20 mouse cellular contexts compared by ENCODE assay signal in the genomic region with DNA sequence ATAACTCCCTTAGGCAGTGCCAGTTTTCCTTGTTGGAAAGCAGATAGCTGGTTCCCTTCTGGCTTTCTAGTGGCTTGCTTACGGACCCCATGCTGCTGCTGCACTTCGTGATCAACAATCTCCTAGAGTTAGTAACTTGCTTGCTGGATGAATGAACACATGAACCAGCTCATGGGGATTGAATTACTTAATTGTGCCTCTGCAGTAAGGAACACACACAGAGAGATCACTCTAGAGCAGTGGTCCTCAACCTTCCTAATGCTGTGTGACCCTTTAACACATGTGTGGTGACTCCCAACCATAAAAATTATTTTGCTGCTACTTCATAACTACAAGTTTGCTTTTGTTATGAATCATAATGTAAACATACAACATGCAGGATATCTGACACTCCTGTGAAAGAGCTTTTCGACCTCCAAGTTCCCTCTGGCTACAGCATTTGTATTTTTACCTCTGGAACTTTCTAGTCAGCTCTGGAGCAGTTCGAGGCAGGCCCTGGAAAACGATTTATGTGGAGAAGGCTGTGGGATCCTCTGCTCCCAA. TPM values are rescaled to one million over a fixed set of nuclear protein-coding genes. Genes with fewer than 3 reads are reported as not detected.
DNase-seq lines count a peak whose midpoint lies in the region; ATAC-seq and TF ChIP-seq lines count a peak whose summit lies in the region.
"Had no signal": no experiment of that assay in that cellular context is flagged by ENCODE, and none has a peak within 500 bp of the region (broad histone marks: within the 10 kb centered on the region; RNA-seq: fewer than 3 reads in every experiment).

No protein-coding gene starts in this region.

- H3K27me3 ChIP-seq in spleen, adult 2 months (ENCODE audit: control insufficient read depth, insufficient read depth, low read length): no peaks in the 10 kb centered on the region
- H3K27me3 ChIP-seq in Patski: no peaks in the 10 kb centered on the region
- H3K27me3 ChIP-seq: heart, embryonic 15.5 days; hindbrain, embryonic 15.5 days had no signal

- no peak overlapping the region for H3K4me3 ChIP-seq in spleen, adult 2 months (ENCODE audit: extremely low read depth, insufficient read depth, insufficient read length)
- H3K4me3 ChIP-seq: embryonic facial prominence, embryonic 10.5 days; erythroblast, embryonic 14.5 days; forebrain, embryonic 10.5 days; gastrocnemius, adult 2 months; heart, adult 2 months; heart, embryonic 15.5 days; hindbrain, embryonic 15.5 days had no signal

- 81% methylated on average over 5 of the region's 5 CpGs for WGBS in spleen, adult 2 months

- in situ Hi-C loops in Patski (cut with MboI; ENCODE audit: low pct_unique_long_range_greater_than_20kb): no loop called here

- CTCF ChIA-PET in Patski (lab: Charles Lee): interaction anchor here (0.8 to 2.1 kb wide), 9 partner anchors 9 to 93 kb away, joined by 3 to 7 read pairs (median 3); no protein-coding TSS in a partner anchor

- intact Hi-C loops in heart, postnatal 14 days (cut with DNase I): no loop called here

- no peak for TF ChIP-seq POLR2A in spleen, adult 2 months (IDR thresholded peaks at IDR 0.05; ENCODE audit: low read depth, low read length)

- no peak for TF ChIP-seq CTCF in spleen, adult 2 months (IDR thresholded peaks at IDR 0.05; ENCODE audit: extremely low read depth, insufficient read depth, insufficient read length, insufficient replicate concordance)
- no peak for TF ChIP-seq CTCF in Patski (IDR thresholded peaks at IDR 0.05)

- no peaks in the 10 kb centered on the region for H3K36me3 ChIP-seq in spleen, adult 2 months (ENCODE audit: control insufficient read depth, insufficient read depth, low read length)
- H3K36me3 ChIP-seq: embryonic facial prominence, embryonic 10.5 days; forebrain, embryonic 10.5 days; heart, embryonic 15.5 days; hindbrain, embryonic 15.5 days had no signal

- H3K27ac ChIP-seq in spleen, adult 2 months (ENCODE audit: insufficient read depth, low read length): peak overlapping the region; percentile 88; the same call in 1 of the 2 replicates
- H3K27ac ChIP-seq: embryonic facial prominence, embryonic 10.5 days; forebrain, embryonic 10.5 days; gastrocnemius, adult 2 months; heart, adult 2 months; heart, embryonic 15.5 days; hindbrain, embryonic 15.5 days had no signal

- peaks cover 29% of the 10 kb centered on the region for H3K4me1 ChIP-seq in spleen, adult 2 months (ENCODE audit: control insufficient read depth, insufficient read depth, insufficient read length)
- H3K4me1 ChIP-seq: hindbrain, embryonic 15.5 days had no signal

- peak; percentile 69 for ATAC-seq in Patski
- ATAC-seq: forebrain, embryonic 14.5 days; inflammation-experienced regulatory T-cells, adult 6 months had no signal

- POLR2A ChIA-PET in Patski (lab: Charles Lee): interaction anchor here (0.9 to 2.5 kb wide), 4 partner anchors 9 to 91 kb away, joined by 4 to 7 read pairs (median 4); a partner anchor contains a TSS

- DNase-seq in heart, adult 11 months: peak; percentile 39
- DNase-seq in heart, postnatal 14 days: no peak
- DNase-seq in spleen, adult 2 months (ENCODE audit: low read depth in 1 of 2, low spot score in 2 of 2): no peak
- no peak for DNase-seq in spleen, postnatal 14 days (ENCODE audit: low spot score in 2 of 2)
- DNase-seq in Patski (ENCODE audit: low read depth, low spot score): peak; percentile 68
- DNase-seq in right cerebral cortex, postnatal 4 days: no peak
- no peak for DNase-seq in cerebellum, postnatal 36 days
- DNase-seq: adrenal gland, postnatal 10 days; cerebellum, adult 18-20 months; cerebellum, adult 9-11 months; gastrocnemius, adult 2 months; heart, adult 2 months; heart, postnatal 36 days had no signal

RNA-seq across cellular contexts. Expression of a gene that starts 41.5 kb away (rescaled TPM):
- total RNA-seq in heart, postnatal 14 days (2021): 100 to 1,000 TPM; 318 to 323 TPM
- polyA plus RNA-seq in spleen, adult 2 months (2012; rRNA removed): 171 and 212 TPM in 2 replicates
- polyA plus RNA-seq in Patski (2021): 72.5 TPM

Comparison
In these comparisons a context has a peak if more than half of its experiments do, and no peak if none do; other contexts are left out.
1. DNase-seq: peak in heart, adult 11 months (single experiment) and Patski (single experiment); none in heart, postnatal 14 days (0 of 2), spleen, adult 2 months (0 of 2), spleen, postnatal 14 days (0 of 2), right cerebral cortex, postnatal 4 days (single experiment) and cerebellum, postnatal 36 days (0 of 2).